Mouse (Mus musculus) heart, postnatal 0 days (tissue): ENCODE data around the gene Tnfrsf12a. TPM values are rescaled to one million over a fixed set of nuclear protein-coding genes. Genes with fewer than 3 reads are reported as not detected.

Experiments used
- ATAC-seq: fragments of 200-750 bp; cut with Nextera tagmentation; 2 replicates; pipeline ENCODE4 v1.8.0; 2017; ENCODE audit warnings: low read depth, moderate number of reproducible peaks, moderate library complexity; ENCODE audit not compliant: insufficient read depth
- DNase-seq: peaks from one replicate; pipeline ENCODE4 v3.0.0-alpha.2; 2016; ENCODE audit warnings: low spot score
- H3K27ac ChIP-seq: fragments of 300-500 bp; sonication (generic); 2 replicates; pipeline ENCODE4 v1.5.1; 2014; ENCODE audit warnings: low read depth, mild to moderate bottlenecking
- H3K27me3 ChIP-seq: fragments of 300-500 bp; sonication (generic); 2 replicates; pipeline ENCODE4 v1.6.1; 2014; ENCODE audit warnings: low read length, mixed read lengths; ENCODE audit not compliant: control insufficient read depth, insufficient read depth
- H3K36me3 ChIP-seq: fragments of 300-500 bp; sonication (generic); replicated peaks from 2 replicates; pipeline ENCODE4 v1.6.1; 2014; ENCODE audit warnings: low read length, mixed read lengths; ENCODE audit not compliant: control insufficient read depth, insufficient read depth
- H3K4me1 ChIP-seq: fragments of 300-500 bp; sonication (generic); 2 replicates; pipeline ENCODE4 v1.6.1; 2014; ENCODE audit warnings: antibody characterized with exemption; ENCODE audit not compliant: control insufficient read depth, insufficient read depth
- H3K4me2 ChIP-seq: fragments of 300-500 bp; sonication (generic); 2 replicates; pipeline ENCODE4 v1.6.1; 2014; ENCODE audit warnings: low read depth, mild to moderate bottlenecking, low read length, moderate library complexity
- H3K4me3 ChIP-seq: fragments of 300-500 bp; sonication (generic); 2 replicates; pipeline ENCODE4 v1.5.1; 2014; ENCODE audit warnings: low read depth, low read length
- H3K9ac ChIP-seq: fragments of 300-500 bp; sonication (generic); replicated peaks from 2 replicates; pipeline ENCODE4 v1.6.1; 2014; ENCODE audit warnings: low read depth, low read length, mixed read lengths
- H3K9me3 ChIP-seq: fragments of 300-500 bp; sonication (generic); replicated peaks from 2 replicates; pipeline ENCODE4 v1.6.1; 2016; ENCODE audit warnings: low read length; ENCODE audit not compliant: control insufficient read depth
- CTCF ChIP-seq: IDR thresholded peaks from 2 replicates; pipeline ENCODE4 v1.5.1; 2016; ENCODE audit warnings: antibody characterized with exemption, control low read depth, low read depth
- EP300 ChIP-seq: IDR thresholded peaks from 2 replicates; pipeline ENCODE4 v1.6.1; 2016; ENCODE audit warnings: antibody characterized with exemption, low read depth
- WGBS: fragments of 180-500 bp; shearing (Covaris S2); extraction: QIAGEN DNeasy Blood & Tissue Kit; methylation state at CpG from one replicate; pipeline ENCODE4 v1.1.7; 2014; 5-methylcytosine and 5-hydroxymethylcytosine counted together
- polyA plus RNA-seq: library from polyadenylated mRNA; unstranded; fragments of >200 nt; fragmentation: Nextera tagmentation; extraction: Ambion mirVana; gene quantifications from 2 replicates; pipeline ENCODE4 v1.2.1, GENCODE M21; 2015
- total RNA-seq: library from RNA; depleted of rRNA; stranded (reverse); fragments of >200 nt; gene quantifications from 2 replicates; pipeline ENCODE4 v1.2.3, GENCODE M21; 2014; ENCODE audit warnings: low replicate concordance; rRNA removed

Gene Tnfrsf12a
- total RNA-seq (275 and 286 TPM in 2 replicates), polyA plus RNA-seq (121 and 160 TPM in 2 replicates)

DNA sequence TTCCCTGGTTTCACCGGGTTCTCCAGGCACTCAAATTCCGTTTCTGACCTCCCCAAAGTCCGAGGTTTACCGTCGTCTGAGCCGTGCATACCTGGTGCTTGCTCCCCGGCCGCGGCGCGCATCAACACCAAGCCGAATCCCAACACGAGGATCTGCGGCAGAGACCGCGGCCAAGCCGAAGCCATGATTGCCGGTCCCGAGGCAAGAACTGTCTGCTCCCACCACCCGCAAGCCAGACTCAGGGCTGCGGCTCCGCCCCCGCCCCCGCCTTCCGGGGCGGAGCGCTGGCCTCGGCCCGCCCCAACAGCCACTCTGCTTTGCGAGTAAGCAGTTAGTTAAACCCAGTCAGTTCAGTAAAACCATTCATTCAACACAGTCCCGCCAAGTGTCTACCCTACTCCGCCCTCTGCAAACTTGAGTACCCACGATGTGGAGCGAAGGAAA, at the start of gene Tnfrsf12a:
Tnfrsf12a (minus strand) TSS at position 233 of the 444 bp plus-strand sequence.
- H3K4me3 ChIP-seq: peak within 1 kb of the TSS; percentile 69
- H3K4me2 ChIP-seq: peak within 1 kb of the TSS; percentile 80
- no peaks in the 10 kb centered on the region for H3K9me3 ChIP-seq
- peak; percentile 37 for ATAC-seq
- WGBS: under 1% methylated on average over 34 of the region's 34 CpGs
- H3K27me3 ChIP-seq: peaks cover 43% of the 10 kb centered on the region
- TF ChIP-seq CTCF: no peak
- TF ChIP-seq EP300: no peak
- H3K4me1 ChIP-seq: peaks cover 27% of the 10 kb centered on the region; the same call in 1 of the 2 replicates
- peak; percentile 83 for DNase-seq
- peak within 1 kb of the TSS; percentile 97 for H3K27ac ChIP-seq
- 0 out of 2 replicates have a peak, but pooled peaks cover 4% of the 10 kb centered on the region for H3K36me3 ChIP-seq
- H3K9ac ChIP-seq: peak within 1 kb of the TSS; percentile 87

DNA sequence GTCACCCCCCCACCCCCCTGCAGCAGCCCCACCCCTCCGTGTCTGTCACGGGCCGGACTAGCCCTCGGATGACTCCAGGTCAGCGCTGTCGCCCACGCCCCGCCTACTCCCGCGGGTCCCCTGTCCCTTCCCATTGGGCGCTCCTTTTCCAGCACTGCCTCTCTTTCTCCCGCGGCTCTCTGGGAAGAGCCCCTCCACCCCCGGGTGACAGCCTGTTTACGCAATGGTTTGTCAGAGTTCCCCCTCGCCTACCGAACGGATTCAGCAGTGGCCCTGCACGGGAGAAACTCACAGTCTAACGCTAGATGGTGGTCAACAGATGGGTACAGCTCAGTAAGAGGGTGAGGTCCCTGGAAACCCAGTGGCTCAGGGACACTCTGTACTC, 49.5 kb upstream of the Tnfrsf12a start:
- Histone ChIP-seq H3K36me3 (no peaks in the 10 kb centered on the region), H3K27me3 (no peaks in the 10 kb centered on the region), H3K9me3 (no peaks in the 10 kb centered on the region), H3K4me1 (peaks cover 6% of the 10 kb centered on the region; the same call in 1 of the 2 replicates), H3K4me2 (peak overlapping the region; percentile 95), H3K4me3 (peak overlapping the region; percentile 90), H3K9ac (peak overlapping the region; percentile 60), H3K27ac (peak overlapping the region; percentile 89)
- TF ChIP-seq EP300: no peak
- peak; percentile 13 for TF ChIP-seq CTCF
- peak; percentile 82 for DNase-seq
- WGBS: 1% methylated on average over 19 of the region's 20 CpGs
- peak; percentile 91 for ATAC-seq

DNA sequence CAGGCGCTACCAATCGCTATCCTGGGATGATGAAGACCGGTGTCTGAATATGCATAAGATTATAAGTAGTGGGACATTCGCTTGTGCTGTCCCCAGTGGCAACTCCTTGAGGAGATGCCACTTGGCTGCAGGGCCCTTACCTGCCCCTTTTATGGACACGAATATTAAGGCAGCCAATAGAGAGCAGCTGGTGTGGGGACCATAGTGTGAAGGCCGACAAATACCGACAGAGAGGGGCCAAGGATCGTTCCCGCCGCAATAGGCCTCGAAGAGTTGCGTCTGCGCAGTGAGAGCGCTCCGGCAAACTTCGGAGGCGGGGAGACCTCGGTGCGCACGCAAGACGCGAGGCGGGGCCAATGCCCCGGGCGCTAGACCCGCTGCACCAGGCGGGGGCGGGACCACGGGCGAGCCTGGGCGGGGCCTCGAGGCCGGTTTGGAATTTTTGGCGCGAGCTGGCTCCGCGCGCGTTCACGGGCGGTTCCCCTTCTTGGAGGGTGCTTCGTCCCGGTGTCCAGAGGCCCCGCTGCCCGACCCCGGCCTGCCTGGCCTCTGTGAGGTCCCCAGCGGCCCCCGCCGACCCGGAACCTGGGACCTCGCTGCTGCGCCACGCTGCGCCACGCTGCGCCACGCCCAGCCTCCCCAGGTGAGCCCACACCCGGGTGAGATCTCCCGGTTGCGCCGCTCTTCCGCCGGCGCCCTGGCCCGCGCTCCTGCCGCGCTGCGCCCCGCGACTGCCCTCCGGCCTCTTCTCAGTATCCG, 48.9 kb upstream of the Tnfrsf12a start, which contains the start of gene Pkmyt1:
Pkmyt1 (plus strand) TSS at position 338 of the 759 bp plus-strand sequence.
- Histone ChIP-seq H3K9me3 (no peaks in the 10 kb centered on the region), H3K4me1 (peaks cover 6% of the 10 kb centered on the region; the same call in 1 of the 2 replicates), H3K27me3 (no peaks in the 10 kb centered on the region), H3K27ac (peak within 1 kb of the TSS; percentile 89), H3K4me2 (peak within 1 kb of the TSS; percentile 95), H3K4me3 (peak within 1 kb of the TSS; percentile 90), H3K9ac (peak within 1 kb of the TSS; percentile 60), H3K36me3 (no peaks in the 10 kb centered on the region)
- 1% methylated on average over 63 of the region's 73 CpGs for WGBS
- TF ChIP-seq EP300 (no peak), CTCF (no peak)
- peak; percentile 96 for ATAC-seq
- DNase-seq: peak; percentile 92

DNA sequence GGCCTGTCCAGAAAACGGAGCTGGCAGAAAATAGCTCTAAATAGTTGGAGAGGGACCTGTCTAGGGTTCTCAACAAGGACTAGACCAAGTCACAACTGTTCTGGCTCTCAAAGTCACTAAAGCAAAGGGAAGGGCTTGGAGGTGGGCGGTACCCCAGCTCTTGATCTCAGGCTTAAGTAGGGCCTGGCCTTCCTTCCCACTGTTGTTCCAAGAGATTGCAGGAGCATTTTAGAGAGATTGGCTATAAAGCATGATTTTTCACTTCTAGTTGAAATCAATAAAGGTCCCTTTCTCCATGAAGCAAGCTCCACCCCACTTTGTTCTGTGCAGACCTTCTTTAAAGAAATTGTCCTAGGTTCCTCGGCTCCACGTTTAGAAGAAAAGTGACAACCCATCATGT, 48.2 kb upstream of the Tnfrsf12a start:
- TF ChIP-seq CTCF: no peak
- no peak for TF ChIP-seq EP300
- H3K36me3 ChIP-seq: no peaks in the 10 kb centered on the region
- peaks cover 6% of the 10 kb centered on the region; the same call in 1 of the 2 replicates for H3K4me1 ChIP-seq
- ATAC-seq (no peak), DNase-seq (no peak)
- H3K9me3 ChIP-seq: no peaks in the 10 kb centered on the region
- no peaks in the 10 kb centered on the region for H3K27me3 ChIP-seq
- 58% methylated on average over 4 of the region's 4 CpGs for WGBS
- H3K9ac ChIP-seq: peak overlapping the region; percentile 49; the same call in 1 of the 2 replicates
- peak overlapping the region; percentile 90; the same call in 1 of the 2 replicates for H3K4me3 ChIP-seq
- H3K4me2 ChIP-seq: peak overlapping the region; percentile 95
- H3K27ac ChIP-seq: no peak overlapping the region

DNA sequence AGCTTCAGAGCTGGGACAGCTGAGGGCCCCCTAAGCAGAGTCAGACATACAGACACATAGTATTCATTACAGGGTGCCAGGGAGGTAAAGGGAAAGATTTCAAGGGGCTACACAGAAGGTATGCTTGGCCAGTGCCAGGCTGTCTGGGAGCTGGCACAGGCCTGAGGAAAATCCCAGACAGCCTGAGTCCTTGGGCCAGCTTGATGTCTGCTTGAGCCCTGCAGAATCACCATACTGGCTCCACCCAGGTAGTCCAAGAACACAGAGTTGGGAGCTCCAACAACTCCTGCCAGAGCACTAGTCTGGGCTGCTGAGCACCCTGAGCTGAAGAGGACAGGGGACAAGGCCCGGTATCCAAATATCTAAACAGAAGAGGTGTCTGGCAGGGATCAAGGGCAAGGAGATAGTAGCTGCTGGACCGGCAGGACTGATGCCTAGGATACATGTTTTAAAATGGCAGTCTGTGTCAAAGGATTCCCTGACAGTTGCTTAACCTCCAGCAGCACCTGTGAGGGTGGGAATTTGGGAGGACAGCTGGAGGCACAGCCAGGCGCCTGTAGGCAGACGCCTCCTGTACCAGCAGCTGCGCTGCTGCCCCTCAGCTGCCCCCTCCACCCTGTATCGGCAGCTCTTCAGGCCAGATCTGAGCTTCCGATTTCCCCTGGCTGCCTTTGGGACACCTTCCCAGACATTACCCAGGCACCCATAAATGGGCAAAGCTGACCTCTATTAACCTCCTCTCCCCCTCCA, 45.3 kb upstream of the Tnfrsf12a start, which contains the start of gene 1520401A03Rik:
1520401A03Rik (minus strand) TSS at position 408 of the 750 bp plus-strand sequence.
- no peaks in the 10 kb centered on the region for H3K36me3 ChIP-seq
- H3K4me1 ChIP-seq: peaks cover 6% of the 10 kb centered on the region; the same call in 1 of the 2 replicates
- no peaks in the 10 kb centered on the region for H3K27me3 ChIP-seq
- H3K9ac ChIP-seq: no peak within 1 kb of the TSS
- ATAC-seq (no peak), DNase-seq (no peak)
- no peak within 1 kb of the TSS for H3K27ac ChIP-seq
- no peak within 1 kb of the TSS for H3K4me2 ChIP-seq
- H3K4me3 ChIP-seq: no peak within 1 kb of the TSS
- no peaks in the 10 kb centered on the region for H3K9me3 ChIP-seq
- TF ChIP-seq CTCF: no peak
- TF ChIP-seq EP300: no peak
- WGBS: 48% methylated on average over 7 of the region's 7 CpGs
